Mouse (Mus musculus) colon, adult 2 months (tissue): ENCODE results near the gene Naa50. TPM values are rescaled to one million over a fixed set of nuclear protein-coding genes. Genes with fewer than 3 reads are reported as not detected.

Source experiments
- polyA plus RNA-seq: library from polyadenylated mRNA; depleted of rRNA; stranded (reverse); fragments of >200 nt; gene quantifications from 2 replicates; pipeline ENCODE4 v1.2.3, GENCODE M21; 2012; rRNA removed

Gene Naa50
- polyA plus RNA-seq = 15.8 and 17.5 TPM in 2 replicates

GRCm38 (mm10) chr16:44139536-44140185 lies at the start of gene Naa50, which contains the start of gene Atp6v1a:
Naa50 (plus strand) TSS chr16:44139830.
Atp6v1a (minus strand) TSS chr16:44139705.

GRCm38 (mm10) chr16:44173155-44173941 lies 33.7 kb downstream of the Naa50 start, which contains the start of gene Usf3:
Usf3 (plus strand) TSS chr16:44173246.

Other genes with a start within 250 kb of the Naa50 start
- gene Qtrt2, start 213.0 kb upstream of the Naa50 start, polyA plus RNA-seq = 8.1 and 9.6 TPM in 2 replicates
- gene Zdhhc23, start 160.0 kb upstream of the Naa50 start, polyA plus RNA-seq = 4.0 and 4.1 TPM in 2 replicates
- 0.27 and 0.62 TPM in 2 replicates for gene Gramd1c, start 76.5 kb upstream of the Naa50 start, polyA plus RNA-seq
- gene Atp6v1a, start 125 bp upstream of the Naa50 start, polyA plus RNA-seq = 11.2 and 11.3 TPM in 2 replicates
- gene Usf3, start 33.4 kb downstream of the Naa50 start, polyA plus RNA-seq = 13.5 and 16.1 TPM in 2 replicates
- gene Sidt1, start 193.4 kb downstream of the Naa50 start, polyA plus RNA-seq = 23.0 and 23.8 TPM in 2 replicates
- gene Spice1, start 207.3 kb downstream of the Naa50 start, polyA plus RNA-seq = 6.9 and 7.0 TPM in 2 replicates